Mouse (Mus musculus) liver, embryonic 11.5 days (tissue): ENCODE data around the gene Rarg. TPM values are rescaled to one million over a fixed set of nuclear protein-coding genes. Genes with fewer than 3 reads are reported as not detected.

Experiments
- polyA plus RNA-seq: library from polyadenylated mRNA; unstranded; fragments of >200 nt; fragmentation: Nextera tagmentation; extraction: Ambion mirVana; gene quantifications from 2 replicates; pipeline ENCODE4 v1.2.1, GENCODE M21; 2014

Gene Rarg
- polyA plus RNA-seq, 1 experiment from 2014 or later: 11.5 TPM

Other genes starting within 250 kb of the Rarg start
- gene Krt18, start 229.3 kb downstream of the Rarg start, polyA plus RNA-seq: 110 and 113 TPM in 2 replicates
- gene Eif4b, start 183.7 kb downstream of the Rarg start, polyA plus RNA-seq: 154 and 162 TPM in 2 replicates
- 13.2 and 17.8 TPM in 2 replicates for gene Tns2, start 157.1 kb downstream of the Rarg start, polyA plus RNA-seq
- gene Spryd3, start 121.3 kb downstream of the Rarg start, polyA plus RNA-seq: 15.1 and 18.7 TPM in 2 replicates
- gene Igfbp6, start 113.2 kb downstream of the Rarg start, polyA plus RNA-seq: 0.77 and 1.1 TPM in 2 replicates
- gene Soat2, start 107.0 kb downstream of the Rarg start, polyA plus RNA-seq: 31.4 and 36.2 TPM in 2 replicates
- gene Zfp740, start 54.3 kb downstream of the Rarg start, polyA plus RNA-seq: 38.1 and 38.3 TPM in 2 replicates
- gene Csad, start 52.8 kb downstream of the Rarg start, polyA plus RNA-seq: 33.3 and 35.1 TPM in 2 replicates
- gene Itgb7, start 25.6 kb downstream of the Rarg start, polyA plus RNA-seq: 3.9 and 4.1 TPM in 2 replicates
- 0.13 TPM in 1 of 2 replicates, not detected in the other for gene Gm9918, start 13.0 kb upstream of the Rarg start, polyA plus RNA-seq
- gene Mfsd5, start 21.9 kb upstream of the Rarg start, polyA plus RNA-seq: 58.8 and 60.7 TPM in 2 replicates
- gene Espl1, start 38.7 kb upstream of the Rarg start, polyA plus RNA-seq: 50.6 and 54.2 TPM in 2 replicates
- gene Pfdn5, start 68.6 kb upstream of the Rarg start, polyA plus RNA-seq: 236 and 254 TPM in 2 replicates
- gene Myg1, start 74.2 kb upstream of the Rarg start, polyA plus RNA-seq: 97.0 and 104 TPM in 2 replicates
- gene Aaas, start 93.3 kb upstream of the Rarg start, polyA plus RNA-seq: 99.3 and 108 TPM in 2 replicates
- 0.57 and 1.5 TPM in 2 replicates for gene Sp7, start 109.7 kb upstream of the Rarg start, polyA plus RNA-seq
- gene Sp1, start 148.6 kb upstream of the Rarg start, polyA plus RNA-seq: 9.7 and 10.6 TPM in 2 replicates
- 1.1 and 1.6 TPM in 2 replicates for gene Amhr2, start 187.8 kb upstream of the Rarg start, polyA plus RNA-seq
- gene Prr13, start 201.5 kb upstream of the Rarg start, polyA plus RNA-seq: 155 and 157 TPM in 2 replicates
- gene Pcbp2, start 213.0 kb upstream of the Rarg start, polyA plus RNA-seq: 187 and 220 TPM in 2 replicates
- gene Gm10337, start 246.2 kb upstream of the Rarg start, polyA plus RNA-seq: not detected in 2 replicates